Mouse (Mus musculus) liver, embryonic 14.5 days (tissue): ENCODE measurements at regions not wholly inside any gene's neighbourhood (a gene's known extent, or its start where the extent isn't known, plus 50 kb on each side); places are given as distances from the start of the nearest gene placed in this dataset.

Experiments
- ATAC-seq: fragments of 200-750 bp; cut with Nextera tagmentation; 2 replicates; pipeline ENCODE4 v1.8.0; 2017; ENCODE audit warnings: moderate number of reproducible peaks, mild to moderate bottlenecking, moderate library complexity; ENCODE audit not compliant: insufficient read depth
- DNase-seq, 3 experiments: peaks; one replicate each; pipeline ENCODE4 v3.0.0-alpha.2; 2012 to 2013; ENCODE audit warnings: low read depth in 3 of 3, low spot score in 3 of 3
- H3K27ac ChIP-seq: fragments of 300-500 bp; sonication (generic); 2 replicates; pipeline ENCODE4 v1.5.1; 2014; ENCODE audit warnings: moderate library complexity, mild to moderate bottlenecking, control low read depth, inconsistent platforms
- H3K27me3 ChIP-seq: fragments of 300-500 bp; sonication (generic); 2 replicates; pipeline ENCODE4 v1.6.1; 2014; ENCODE audit warnings: mild to moderate bottlenecking, low read length, moderate library complexity; ENCODE audit not compliant: control insufficient read depth, insufficient read depth
- H3K36me3 ChIP-seq: fragments of 300-500 bp; sonication (generic); replicated peaks from 2 replicates; pipeline ENCODE4 v1.6.1; 2014; ENCODE audit warnings: low read depth; ENCODE audit not compliant: control insufficient read depth, insufficient read depth
- H3K4me1 ChIP-seq, 2 experiments: fragments of 200-500 bp in 1 of 2; fragments of 300-500 bp in 1 of 2; sonication (generic) in 1 of 2; replicated peaks; 2 replicates each; pipeline ENCODE4 v1.6.1; 2012 to 2014; ENCODE audit warnings: antibody characterized with exemption in 1 of 2, inconsistent platforms in 1 of 2, low read length in 1 of 2; ENCODE audit not compliant: control insufficient read depth in 2 of 2, insufficient read depth in 2 of 2
- H3K4me2 ChIP-seq: fragments of 300-500 bp; sonication (generic); 2 replicates; pipeline ENCODE4 v1.6.1; 2014; ENCODE audit warnings: low read depth, mild to moderate bottlenecking, control low read depth, moderate library complexity
- H3K4me3 ChIP-seq, 2 experiments: fragments of 200-500 bp in 1 of 2; fragments of 300-500 bp in 1 of 2; sonication (generic) in 1 of 2; 2 replicates each; pipeline ENCODE4 v1.5.1; 2012 to 2014; ENCODE audit warnings: low read depth in 2 of 2, low read length in 2 of 2, mild to moderate bottlenecking in 2 of 2, control low read depth in 1 of 2, inconsistent platforms in 1 of 2, moderate library complexity in 1 of 2; ENCODE audit not compliant: insufficient read depth in 1 of 2
- H3K9ac ChIP-seq: fragments of 300-500 bp; sonication (generic); replicated peaks from 2 replicates; pipeline ENCODE4 v1.6.1; 2014; ENCODE audit warnings: mild to moderate bottlenecking, control low read depth, moderate library complexity
- H3K9me3 ChIP-seq: fragments of 300-500 bp; sonication (generic); 2 replicates; pipeline ENCODE4 v1.6.1; 2016; ENCODE audit warnings: low read length, mixed read lengths; ENCODE audit not compliant: control insufficient read depth
- CTCF ChIP-seq: IDR thresholded peaks from 2 replicates; pipeline ENCODE4 v1.5.1; 2016; ENCODE audit warnings: antibody characterized with exemption, low read depth, control low read depth
- EP300 ChIP-seq: IDR thresholded peaks from 2 replicates; pipeline ENCODE4 v1.6.1; 2016; ENCODE audit warnings: antibody characterized with exemption, low read depth
- WGBS: fragments of 180-500 bp; shearing (Covaris S2); extraction: QIAGEN DNeasy Blood & Tissue Kit; methylation state at CpG from one replicate; pipeline ENCODE4 v1.1.7; 2014; ENCODE audit not compliant: insufficient replicate concordance; 5-methylcytosine and 5-hydroxymethylcytosine counted together

- Histone ChIP-seq H3K4me1 (0 out of 4 replicates have a peak, but pooled peaks cover 0 to 2% of the 10 kb centered on the region in 2 experiments), H3K27ac (no peak overlapping the region), H3K9me3 (no peaks in the 10 kb centered on the region), H3K36me3 (no peaks in the 10 kb centered on the region), H3K27me3 (no peaks in the 10 kb centered on the region), H3K4me2 (no peak overlapping the region), H3K9ac (no peak overlapping the region), H3K4me3 (no peak overlapping the region)
- WGBS: 48% methylated on average over 8 of the region's 8 CpGs
- ATAC-seq (no peak), DNase-seq (no peak)
- TF ChIP-seq EP300 (no peak), CTCF (no peak)
These were observed 241.8 kb downstream of the Gsdmc2 start for GRCm38 (mm10) chr15:63603100-63603714.

GRCm38 (mm10) chr15:63601543-63601942 lies 243.4 kb downstream of the Gsdmc2 start:
- 32% methylated on average over 5 of the region's 5 CpGs for WGBS
- TF ChIP-seq EP300 (no peak), CTCF (peak; percentile 59)
- H3K27ac ChIP-seq: no peak overlapping the region
- no peaks in the 10 kb centered on the region for H3K9me3 ChIP-seq
- H3K36me3 ChIP-seq: no peaks in the 10 kb centered on the region
- DNase-seq (no peak), ATAC-seq (no peak)
- no peak overlapping the region for H3K4me3 ChIP-seq
- no peaks in the 10 kb centered on the region for H3K27me3 ChIP-seq
- H3K4me2 ChIP-seq: no peak overlapping the region
- H3K9ac ChIP-seq: no peak overlapping the region
- H3K4me1 ChIP-seq: 0 out of 4 replicates have a peak, but pooled peaks cover 0 to 2% of the 10 kb centered on the region in 2 experiments

DNA sequence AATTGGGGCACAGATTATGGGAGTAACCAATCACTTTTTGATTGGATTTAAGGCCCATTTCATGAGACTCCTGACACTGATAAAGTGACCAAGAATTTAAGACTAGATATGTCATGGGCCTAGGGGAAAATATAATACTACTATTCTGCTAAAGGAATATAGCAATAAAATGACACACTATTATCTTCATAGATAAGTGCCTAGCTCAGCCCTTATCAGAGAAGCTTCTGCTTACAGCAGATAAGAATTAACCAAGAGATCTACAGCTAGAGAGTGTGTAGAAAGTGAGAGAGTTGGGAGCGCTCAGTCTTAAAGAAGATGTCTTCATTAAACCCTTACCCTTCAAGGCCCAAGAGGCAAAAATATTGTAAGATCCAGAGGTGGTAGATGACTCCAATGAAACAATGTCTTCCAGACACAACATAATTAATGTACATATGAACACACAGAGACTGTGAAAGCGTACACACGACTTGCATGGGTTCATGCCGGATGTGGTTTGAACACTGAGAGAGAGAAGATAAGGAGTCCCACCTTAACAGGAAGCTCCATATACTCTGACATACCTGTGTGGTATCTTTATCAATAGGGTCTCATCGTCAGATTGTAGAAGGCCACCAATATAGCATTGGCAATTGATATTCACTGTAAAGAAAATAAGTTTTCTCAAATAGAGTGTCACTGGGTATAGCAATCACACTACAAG lies 252.1 kb downstream of the Gsdmc2 start:
- DNase-seq: no peak
- Histone ChIP-seq H3K9ac (no peak overlapping the region), H3K27me3 (no peaks in the 10 kb centered on the region), H3K27ac (no peak overlapping the region), H3K4me3 (no peak overlapping the region), H3K4me1 (no peaks in the 10 kb centered on the region; a peak in 1 of 4 replicates), H3K9me3 (no peaks in the 10 kb centered on the region), H3K36me3 (no peaks in the 10 kb centered on the region), H3K4me2 (no peak overlapping the region)
- TF ChIP-seq CTCF (no peak), EP300 (no peak)
- no peak for ATAC-seq
- 50% methylated on average over 5 of the region's 5 CpGs for WGBS

GRCm38 (mm10) chr15:63559293-63559692 lies 285.7 kb downstream of the Gsdmc2 start:
- no peak for ATAC-seq
- Histone ChIP-seq H3K36me3 (no peaks in the 10 kb centered on the region), H3K27me3 (no peaks in the 10 kb centered on the region)

GRCm38 (mm10) chr15:63558691-63559090 lies 286.3 kb downstream of the Gsdmc2 start:
- Histone ChIP-seq H3K4me1 (peaks cover 0 to 2% of the 10 kb centered on the region in 2 experiments; a peak in 2 of 4 replicates), H3K9ac (no peak overlapping the region), H3K27ac (no peak overlapping the region), H3K27me3 (no peaks in the 10 kb centered on the region), H3K4me2 (no peak overlapping the region), H3K9me3 (no peaks in the 10 kb centered on the region), H3K4me3 (no peak overlapping the region), H3K36me3 (no peaks in the 10 kb centered on the region)
- WGBS: 65% methylated on average over 1 of the region's 1 CpGs
- no peak for ATAC-seq
- TF ChIP-seq EP300 (no peak), CTCF (no peak)
- no peak for DNase-seq

More at GRCm38 (mm10) chr15:63559293-63559692, 285.7 kb downstream of the Gsdmc2 start:
- H3K27ac ChIP-seq: no peak overlapping the region
- no peak overlapping the region for H3K4me3 ChIP-seq
- H3K9me3 ChIP-seq: no peaks in the 10 kb centered on the region
- no peak overlapping the region for H3K9ac ChIP-seq
- H3K4me2 ChIP-seq: no peak overlapping the region
- no peak for DNase-seq
- peaks cover 0 to 2% of the 10 kb centered on the region in 2 experiments; a peak in 2 of 4 replicates for H3K4me1 ChIP-seq
- 38% methylated on average over 2 of the region's 2 CpGs for WGBS
- TF ChIP-seq CTCF (no peak), EP300 (no peak)
